Mouse (Mus musculus) stomach, postnatal 0 days (tissue): ENCODE results near the gene Maff. TPM values are rescaled to one million over a fixed set of nuclear protein-coding genes. Genes with fewer than 3 reads are reported as not detected.

Experiments used
- ATAC-seq: fragments of 200-750 bp; cut with Nextera tagmentation; 2 replicates; pipeline ENCODE4 v1.8.0; 2017; ENCODE audit not compliant: low FRiP score, low TSS enrichment
- DNase-seq: peaks from one replicate; pipeline ENCODE4 v3.0.0-alpha.2; 2016; ENCODE audit warnings: low spot score
- H3K27ac ChIP-seq: fragments of 300-500 bp; sonication (generic); replicated peaks from 2 replicates; pipeline ENCODE4 v1.5.1; 2014; ENCODE audit warnings: mild to moderate bottlenecking, control low read depth
- H3K27me3 ChIP-seq: fragments of 300-500 bp; sonication (generic); 2 replicates; pipeline ENCODE4 v1.6.1; 2014; ENCODE audit warnings: low read length; ENCODE audit not compliant: control insufficient read depth, insufficient read depth
- H3K36me3 ChIP-seq: fragments of 300-500 bp; sonication (generic); 2 replicates; pipeline ENCODE4 v1.6.1; 2014; ENCODE audit warnings: low read length, mixed read lengths; ENCODE audit not compliant: control insufficient read depth, insufficient read depth
- H3K4me1 ChIP-seq: fragments of 300-500 bp; sonication (generic); replicated peaks from 2 replicates; pipeline ENCODE4 v1.6.1; 2014; ENCODE audit warnings: antibody characterized with exemption; ENCODE audit not compliant: control insufficient read depth, insufficient read depth
- H3K4me2 ChIP-seq: fragments of 300-500 bp; sonication (generic); replicated peaks from 2 replicates; pipeline ENCODE4 v1.6.1; 2014; ENCODE audit warnings: low read depth, mild to moderate bottlenecking, control low read depth, moderate library complexity
- H3K4me3 ChIP-seq: fragments of 300-500 bp; sonication (generic); 2 replicates; pipeline ENCODE4 v1.5.1; 2014; ENCODE audit warnings: low read depth, low read length, control low read depth
- H3K9ac ChIP-seq: fragments of 300-500 bp; sonication (generic); 2 replicates; pipeline ENCODE4 v1.6.1; 2014; ENCODE audit warnings: mild to moderate bottlenecking, low read length, control low read depth, mixed read lengths
- H3K9me3 ChIP-seq: fragments of 300-500 bp; sonication (generic); 2 replicates; pipeline ENCODE4 v1.6.1; 2016; ENCODE audit warnings: low read length; ENCODE audit not compliant: control insufficient read depth
- CTCF ChIP-seq: IDR thresholded peaks from 2 replicates; pipeline ENCODE4 v1.5.1; 2016; ENCODE audit warnings: antibody characterized with exemption, low read depth, mild to moderate bottlenecking, moderate library complexity
- EP300 ChIP-seq: optimal IDR thresholded peaks from 2 replicates; pipeline ENCODE3; 2016; ENCODE audit warnings: antibody characterized with exemption
- WGBS: fragments of 180-500 bp; shearing (Covaris S2); extraction: QIAGEN DNeasy Blood & Tissue Kit; methylation state at CpG from one replicate; pipeline ENCODE4 v1.1.7; 2014; 5-methylcytosine and 5-hydroxymethylcytosine counted together
- microRNA counts: library from miRNA; unstranded; fragments of <30 nt; microRNA quantifications from one replicate; lab custom pipeline; 2015
- microRNA-seq: library from miRNA; unstranded; fragments of <30 nt; microRNA quantifications from one replicate; pipeline ENCODE4, GENCODE M21; 2016
- polyA plus RNA-seq: library from polyadenylated mRNA; unstranded; fragments of >200 nt; fragmentation: Nextera tagmentation; extraction: Ambion mirVana; gene quantifications from 2 replicates; pipeline ENCODE4 v1.2.1, GENCODE M21; 2015

Maff gene
- polyA plus RNA-seq, 1 experiment from 2014 or later, result 11.9 TPM

DNA sequence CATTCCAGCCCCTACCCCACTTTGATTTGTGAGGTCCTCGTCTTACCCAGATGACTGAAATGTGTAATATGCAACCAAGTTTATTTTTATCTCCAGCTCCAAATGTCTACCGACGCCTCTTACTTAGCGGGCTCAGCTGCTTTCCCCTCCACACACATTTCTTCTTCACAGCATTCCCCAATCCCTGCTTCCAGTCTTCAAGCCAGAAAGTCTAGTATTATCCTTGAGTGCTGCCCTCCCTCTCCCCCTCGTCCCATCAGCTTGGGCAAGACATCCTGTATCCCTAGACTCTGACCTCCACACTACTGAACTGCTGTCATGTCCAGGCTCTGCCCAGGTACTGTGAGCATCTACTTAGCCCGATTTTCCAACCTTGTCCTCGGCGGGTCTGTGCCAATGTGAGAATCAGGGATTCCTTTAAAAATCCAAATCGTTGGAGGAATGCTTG is 57.4 kb downstream of the Maff start:
- H3K9ac ChIP-seq, result peak overlapping the region; percentile 79
- H3K9me3 ChIP-seq, result no peaks in the 10 kb centered on the region
- H3K4me1 ChIP-seq, result peaks cover 9% of the 10 kb centered on the region
- H3K27ac ChIP-seq, result peak overlapping the region; percentile 86
- no peaks in the 10 kb centered on the region for H3K36me3 ChIP-seq
- no peaks in the 10 kb centered on the region for H3K27me3 ChIP-seq
- peak overlapping the region; percentile 88 for H3K4me3 ChIP-seq
- 21% methylated on average over 9 of the region's 9 CpGs for WGBS
- DNase-seq, result no peak
- peak overlapping the region; percentile 84 for H3K4me2 ChIP-seq
- no peak for TF ChIP-seq EP300
- TF ChIP-seq CTCF, result no peak
- ATAC-seq, result no peak

- peaks cover 9% of the 10 kb centered on the region for H3K4me1 ChIP-seq
- H3K9me3 ChIP-seq, result no peaks in the 10 kb centered on the region
- no peak overlapping the region for H3K9ac ChIP-seq
- H3K36me3 ChIP-seq, result no peaks in the 10 kb centered on the region
- no peaks in the 10 kb centered on the region for H3K27me3 ChIP-seq
- 76% methylated on average over 1 of the region's 1 CpGs for WGBS
- no peak overlapping the region for H3K27ac ChIP-seq
- H3K4me3 ChIP-seq, result no peak overlapping the region
- DNase-seq (no peak), ATAC-seq (no peak)
- TF ChIP-seq CTCF, result no peak
- TF ChIP-seq EP300, result no peak
- H3K4me2 ChIP-seq, result no peak overlapping the region
These were observed 57.9 kb downstream of the Maff start for GRCm38 (mm10) chr15:79404277-79404676.

GRCm38 (mm10) chr15:79406564-79406963 is 60.1 kb downstream of the Maff start:
- no peak overlapping the region for H3K4me3 ChIP-seq
- WGBS, result 88% methylated on average over 4 of the region's 4 CpGs
- no peak overlapping the region for H3K9ac ChIP-seq
- no peak overlapping the region for H3K27ac ChIP-seq
- H3K4me2 ChIP-seq, result no peak overlapping the region
- ATAC-seq (no peak), DNase-seq (no peak)
- H3K27me3 ChIP-seq, result no peaks in the 10 kb centered on the region
- peaks cover 3% of the 10 kb centered on the region; the same call in 1 of the 2 replicates for H3K4me1 ChIP-seq
- TF ChIP-seq CTCF (no peak), EP300 (no peak)
- no peaks in the 10 kb centered on the region for H3K36me3 ChIP-seq
- no peaks in the 10 kb centered on the region for H3K9me3 ChIP-seq

MicroRNAs within 50 kb of the gene (microRNA counts, 519-probe panel; counts per million panel counts)
- not detected for microRNA mmu-miR-1943 (lab: Ali Mortazavi, UCI)

Small RNA genes within 50 kb of the gene (microRNA-seq; reads per million reads assigned to microRNA genes)
- 3.2 reads per million, percentile 1 among the genes with 10 or more reads in this experiment for gene Mir1943

Other genes with a start within 250 kb of the Maff start
- 7.0 and 7.8 TPM in 2 replicates for gene Micall1, start 237.7 kb upstream of the Maff start, polyA plus RNA-seq
- 308 and 320 TPM in 2 replicates for gene Polr2f, start 205.6 kb upstream of the Maff start, polyA plus RNA-seq
- 6.4 and 7.9 TPM in 2 replicates for gene 1700088E04Rik, start 205.4 kb upstream of the Maff start, polyA plus RNA-seq
- 3.6 and 3.9 TPM in 2 replicates for gene Sox10, start 181.4 kb upstream of the Maff start, polyA plus RNA-seq
- 25.7 and 26.7 TPM in 2 replicates for gene Pick1, start 117.4 kb upstream of the Maff start, polyA plus RNA-seq
- 0.23 and 0.27 TPM in 2 replicates for gene Gm49486, start 117.2 kb upstream of the Maff start, polyA plus RNA-seq
- gene Slc16a8, start 91.9 kb upstream of the Maff start, polyA plus RNA-seq, result 0.10 and 0.12 TPM in 2 replicates
- 4.1 and 4.9 TPM in 2 replicates for gene Baiap2l2, start 61.1 kb upstream of the Maff start, polyA plus RNA-seq
- 8.8 and 9.4 TPM in 2 replicates for gene Pla2g6, start 18.2 kb upstream of the Maff start, polyA plus RNA-seq
- gene Tmem184b, start 56.9 kb downstream of the Maff start, polyA plus RNA-seq, result 21.2 and 22.3 TPM in 2 replicates
- 44.8 and 50.8 TPM in 2 replicates for gene Csnk1e, start 108.9 kb downstream of the Maff start, polyA plus RNA-seq
- gene Kcnj4, start 158.6 kb downstream of the Maff start, polyA plus RNA-seq, result not detected in 2 replicates
- gene Kdelr3, start 169.8 kb downstream of the Maff start, polyA plus RNA-seq, result 65.8 and 81.7 TPM in 2 replicates
- gene Ddx17, start 200.1 kb downstream of the Maff start, polyA plus RNA-seq, result 15.5 and 17.1 TPM in 2 replicates